Mouse (Mus musculus) neural tube, embryonic 11.5 days (tissue): ENCODE measurements around the gene 5730522E02Rik. TPM values are rescaled to one million over a fixed set of nuclear protein-coding genes. Genes with fewer than 3 reads are reported as not detected.

ENCODE experiments used
- ATAC-seq: fragments of 200-750 bp; cut with Nextera tagmentation; 2 replicates; pipeline ENCODE4 v1.8.0; 2017; ENCODE audit warnings: moderate number of reproducible peaks, mild to moderate bottlenecking, moderate TSS enrichment, moderate library complexity; ENCODE audit not compliant: insufficient read depth, low FRiP score, low TSS enrichment
- DNase-seq: peaks from one replicate; pipeline ENCODE4 v3.0.0-alpha.2; 2015; ENCODE audit warnings: low spot score
- H3K27ac ChIP-seq: fragments of 300-500 bp; sonication (generic); 2 replicates; pipeline ENCODE4 v1.5.1; 2014; ENCODE audit warnings: low read depth, mild to moderate bottlenecking, low read length
- H3K27me3 ChIP-seq: fragments of 300-500 bp; sonication (generic); 2 replicates; pipeline ENCODE4 v1.6.1; 2014; ENCODE audit warnings: mild to moderate bottlenecking, low read length, mixed read lengths; ENCODE audit not compliant: control insufficient read depth, insufficient read depth
- H3K36me3 ChIP-seq: fragments of 300-500 bp; sonication (generic); 2 replicates; pipeline ENCODE4 v1.6.1; 2014; ENCODE audit warnings: mild to moderate bottlenecking, low read length, moderate library complexity, mixed read lengths; ENCODE audit not compliant: control insufficient read depth, insufficient read depth
- H3K4me1 ChIP-seq: fragments of 300-500 bp; sonication (generic); 2 replicates; pipeline ENCODE4 v1.6.1; 2014; ENCODE audit warnings: low read length, mixed read lengths; ENCODE audit not compliant: control insufficient read depth, insufficient read depth
- H3K4me2 ChIP-seq: fragments of 300-500 bp; sonication (generic); 2 replicates; pipeline ENCODE4 v1.6.1; 2014; ENCODE audit warnings: low read depth, mild to moderate bottlenecking, moderate library complexity
- H3K4me3 ChIP-seq: fragments of 300-500 bp; sonication (generic); 2 replicates; pipeline ENCODE4 v1.5.1; 2014; ENCODE audit warnings: low read depth, low read length
- H3K9ac ChIP-seq: fragments of 300-500 bp; sonication (generic); 2 replicates; pipeline ENCODE4 v1.6.1; 2014; ENCODE audit warnings: mild to moderate bottlenecking, low read length
- H3K9me3 ChIP-seq: fragments of 300-500 bp; sonication (generic); 2 replicates; pipeline ENCODE4 v1.6.1; 2016; ENCODE audit warnings: low read length; ENCODE audit not compliant: control insufficient read depth
- WGBS: fragments of 180-500 bp; shearing (Covaris S2); extraction: QIAGEN DNeasy Blood & Tissue Kit; methylation state at CpG from one replicate; pipeline ENCODE4 v1.1.7; 2014; 5-methylcytosine and 5-hydroxymethylcytosine counted together
- polyA plus RNA-seq: library from polyadenylated mRNA; unstranded; fragments of >200 nt; fragmentation: Nextera tagmentation; extraction: Ambion mirVana; gene quantifications from 2 replicates; pipeline ENCODE4 v1.2.1, GENCODE M21; 2014

5730522E02Rik gene
- polyA plus RNA-seq, 1 experiment from 2014 or later = 4.6 TPM

DNA sequence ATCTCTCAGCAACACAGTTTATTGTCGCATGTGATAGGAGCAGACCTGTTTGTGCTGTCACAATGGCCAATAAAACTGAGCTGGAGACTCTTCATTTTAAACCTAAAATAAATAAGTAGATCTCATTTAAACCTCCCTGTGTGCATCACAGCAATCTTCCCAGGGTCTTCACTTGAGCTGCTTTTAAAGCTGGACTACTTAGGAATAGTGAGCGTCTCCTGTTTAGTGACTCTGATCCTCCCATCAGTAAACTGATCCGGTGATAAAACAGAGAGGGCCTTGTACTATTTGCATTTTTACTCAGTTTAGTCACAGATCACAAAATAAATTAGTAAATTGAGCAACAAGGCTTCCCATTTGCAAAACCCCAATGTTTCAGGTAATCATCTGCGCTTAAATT is 206.5 kb downstream of the 5730522E02Rik start:
- H3K9ac ChIP-seq = no peak overlapping the region
- no peaks in the 10 kb centered on the region for H3K36me3 ChIP-seq
- no peak overlapping the region for H3K27ac ChIP-seq
- no peak overlapping the region for H3K4me2 ChIP-seq
- no peaks in the 10 kb centered on the region for H3K9me3 ChIP-seq
- H3K4me3 ChIP-seq = no peak overlapping the region
- H3K4me1 ChIP-seq = no peaks in the 10 kb centered on the region
- no peaks in the 10 kb centered on the region for H3K27me3 ChIP-seq
- 56% methylated on average over 4 of the region's 4 CpGs for WGBS
- DNase-seq (no peak), ATAC-seq (no peak)

DNA sequence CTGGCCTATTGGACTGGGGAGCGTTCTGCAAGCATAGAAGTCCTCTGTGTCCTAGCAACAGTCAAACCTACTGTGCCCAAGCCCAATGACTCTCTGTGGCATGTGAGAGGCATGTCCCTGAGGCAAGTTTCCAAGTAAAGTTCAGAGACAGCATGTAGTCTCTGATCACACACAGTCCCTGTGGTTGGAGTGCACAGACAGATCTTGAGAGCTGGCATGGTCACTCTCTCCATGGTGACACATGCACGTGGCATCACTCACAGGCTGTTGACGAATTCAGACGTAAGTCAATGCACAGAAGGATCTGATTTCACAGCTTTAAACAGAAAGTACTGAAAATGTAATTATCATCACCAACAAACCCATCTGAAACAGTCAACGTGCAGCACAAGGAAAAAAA is 210.8 kb downstream of the 5730522E02Rik start:
- Histone ChIP-seq H3K4me3 (no peak overlapping the region), H3K9me3 (no peaks in the 10 kb centered on the region), H3K27ac (no peak overlapping the region), H3K9ac (no peak overlapping the region), H3K4me2 (no peak overlapping the region), H3K27me3 (no peaks in the 10 kb centered on the region), H3K36me3 (no peaks in the 10 kb centered on the region), H3K4me1 (no peaks in the 10 kb centered on the region)
- ATAC-seq (no peak), DNase-seq (no peak)
- 77% methylated on average over 5 of the region's 5 CpGs for WGBS

DNA sequence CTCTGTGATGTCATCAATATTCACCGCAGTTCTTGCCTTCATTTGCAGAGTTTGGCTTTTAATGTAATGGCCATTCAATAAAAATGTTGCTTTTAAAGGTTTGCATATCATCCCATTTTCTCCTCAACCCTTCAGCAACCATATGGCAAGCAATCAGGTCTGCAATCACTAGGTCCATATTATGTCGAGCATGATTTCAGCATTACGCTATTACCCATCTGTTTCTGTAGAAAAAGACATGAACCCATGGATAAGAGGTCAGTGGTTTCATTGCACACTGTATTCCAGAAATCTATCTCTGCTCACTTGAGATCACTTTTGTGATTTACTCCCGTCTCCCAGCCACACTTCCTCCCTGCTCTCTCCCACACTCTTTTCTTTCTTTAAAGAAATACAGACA is 213.1 kb downstream of the 5730522E02Rik start:
- no peak for ATAC-seq
- Histone ChIP-seq H3K4me3 (no peak overlapping the region), H3K27ac (no peak overlapping the region), H3K4me2 (no peak overlapping the region), H3K9me3 (no peaks in the 10 kb centered on the region), H3K9ac (no peak overlapping the region), H3K4me1 (no peaks in the 10 kb centered on the region), H3K27me3 (no peaks in the 10 kb centered on the region), H3K36me3 (no peaks in the 10 kb centered on the region)
- no peak for DNase-seq
- 66% methylated on average over 4 of the region's 4 CpGs for WGBS

DNA sequence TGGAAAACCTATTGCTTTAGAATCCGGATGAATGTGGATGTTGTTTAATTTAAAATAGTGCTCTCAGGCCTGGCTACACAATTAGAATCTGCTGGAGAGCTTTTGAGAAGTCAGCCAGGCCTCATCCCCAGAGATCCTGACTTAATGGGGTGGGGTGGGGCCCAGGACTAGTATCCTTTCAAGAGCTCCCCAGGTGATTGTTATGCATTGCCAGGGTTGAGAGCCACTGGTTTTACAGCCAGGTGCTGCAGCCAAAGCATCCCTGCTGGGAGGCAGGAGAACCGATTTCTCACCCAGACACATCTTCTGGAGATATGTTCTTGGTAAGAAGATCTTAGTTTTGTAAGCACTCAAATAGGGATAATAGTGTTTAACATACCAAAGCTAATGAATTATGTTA is 216.4 kb downstream of the 5730522E02Rik start:
- no peak for DNase-seq
- 12% methylated on average over 2 of the region's 2 CpGs for WGBS
- Histone ChIP-seq H3K9ac (no peak overlapping the region), H3K27me3 (no peaks in the 10 kb centered on the region), H3K27ac (no peak overlapping the region), H3K4me1 (no peaks in the 10 kb centered on the region), H3K4me2 (no peak overlapping the region), H3K4me3 (no peak overlapping the region), H3K36me3 (no peaks in the 10 kb centered on the region), H3K9me3 (no peaks in the 10 kb centered on the region)
- ATAC-seq = no peak

DNA sequence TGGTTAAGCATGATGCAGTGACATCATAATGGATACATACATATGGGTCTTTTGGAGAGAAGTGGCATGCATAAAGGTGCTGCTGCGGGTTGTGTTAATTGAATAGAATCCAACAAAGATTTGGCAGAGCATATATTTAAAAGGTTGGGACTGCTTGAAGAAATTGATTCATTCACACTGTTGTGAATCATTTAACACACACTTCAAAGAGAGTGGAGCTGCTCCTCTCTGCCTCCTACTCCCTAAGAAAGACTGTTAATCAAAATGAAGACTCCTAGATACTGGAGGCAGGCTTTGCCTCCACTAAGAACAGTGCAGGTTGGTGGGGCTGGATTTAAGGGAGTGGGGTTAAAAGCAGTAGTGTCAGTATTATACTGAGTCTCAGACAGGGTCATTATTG is 218.3 kb downstream of the 5730522E02Rik start:
- 93% methylated on average over 1 of the region's 1 CpGs for WGBS
- Histone ChIP-seq H3K9ac (no peak overlapping the region), H3K4me2 (no peak overlapping the region), H3K9me3 (no peaks in the 10 kb centered on the region), H3K4me3 (no peak overlapping the region), H3K27me3 (no peaks in the 10 kb centered on the region), H3K27ac (no peak overlapping the region), H3K36me3 (no peaks in the 10 kb centered on the region), H3K4me1 (no peaks in the 10 kb centered on the region)
- DNase-seq = no peak
- no peak for ATAC-seq

DNA sequence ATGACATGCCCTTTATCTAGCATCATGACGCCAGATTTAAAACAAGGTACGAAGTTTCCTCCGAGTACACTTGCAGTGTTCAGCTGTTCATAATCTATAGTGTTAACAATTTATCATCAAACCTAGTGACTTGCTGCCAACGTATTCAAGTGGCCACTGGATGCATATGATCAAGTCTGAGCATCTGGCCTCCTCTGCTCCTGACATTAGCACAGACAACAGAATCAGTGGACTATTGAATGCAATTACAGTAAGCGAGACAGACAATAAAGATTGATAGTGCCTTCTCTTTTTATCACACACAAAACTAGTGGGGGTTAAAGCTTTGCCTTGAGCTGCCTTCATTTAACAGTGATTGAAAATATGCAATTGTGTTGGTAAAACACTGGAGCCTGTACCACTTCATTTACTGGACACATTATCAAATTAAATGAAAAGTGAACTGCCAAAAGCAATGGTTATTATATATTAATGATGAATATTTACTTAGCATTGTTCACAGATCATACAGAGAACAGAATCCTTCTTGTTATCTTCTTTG is 231.8 kb downstream of the 5730522E02Rik start:
- WGBS = 73% methylated on average over 5 of the region's 5 CpGs
- no peak overlapping the region for H3K27ac ChIP-seq
- H3K4me2 ChIP-seq = no peak overlapping the region
- ATAC-seq = no peak
- H3K4me1 ChIP-seq = no peaks in the 10 kb centered on the region
- no peaks in the 10 kb centered on the region for H3K36me3 ChIP-seq
- H3K4me3 ChIP-seq = no peak overlapping the region
- no peak overlapping the region for H3K9ac ChIP-seq
- no peaks in the 10 kb centered on the region for H3K27me3 ChIP-seq
- no peak for DNase-seq
- no peaks in the 10 kb centered on the region for H3K9me3 ChIP-seq

DNA sequence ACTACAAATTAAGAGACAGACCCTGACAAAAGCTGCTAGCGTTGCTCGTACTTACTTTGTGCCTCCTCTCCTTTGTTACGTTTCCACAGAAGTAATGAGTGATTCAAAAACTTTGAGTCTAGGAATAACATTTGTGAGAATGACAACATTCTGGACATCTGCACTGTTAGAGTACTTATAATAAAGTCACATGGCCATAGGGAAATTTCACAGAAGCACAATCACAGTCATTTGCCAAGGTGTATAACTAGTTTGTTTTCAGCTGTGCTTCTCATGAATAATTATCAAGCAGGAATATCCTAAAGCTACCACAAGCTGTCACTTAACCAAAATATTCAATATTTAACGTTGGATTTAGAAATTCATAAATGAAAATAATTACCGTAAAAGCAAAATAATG is 269.1 kb downstream of the 5730522E02Rik start:
- H3K4me3 ChIP-seq = no peak overlapping the region
- H3K27ac ChIP-seq = no peak overlapping the region
- no peak overlapping the region for H3K4me2 ChIP-seq
- no peak for DNase-seq
- no peaks in the 10 kb centered on the region for H3K9me3 ChIP-seq
- no peak for ATAC-seq
- H3K4me1 ChIP-seq = no peaks in the 10 kb centered on the region
- H3K27me3 ChIP-seq = no peaks in the 10 kb centered on the region
- H3K9ac ChIP-seq = no peak overlapping the region
- 82% methylated on average over 5 of the region's 5 CpGs for WGBS
- H3K36me3 ChIP-seq = no peaks in the 10 kb centered on the region

DNA sequence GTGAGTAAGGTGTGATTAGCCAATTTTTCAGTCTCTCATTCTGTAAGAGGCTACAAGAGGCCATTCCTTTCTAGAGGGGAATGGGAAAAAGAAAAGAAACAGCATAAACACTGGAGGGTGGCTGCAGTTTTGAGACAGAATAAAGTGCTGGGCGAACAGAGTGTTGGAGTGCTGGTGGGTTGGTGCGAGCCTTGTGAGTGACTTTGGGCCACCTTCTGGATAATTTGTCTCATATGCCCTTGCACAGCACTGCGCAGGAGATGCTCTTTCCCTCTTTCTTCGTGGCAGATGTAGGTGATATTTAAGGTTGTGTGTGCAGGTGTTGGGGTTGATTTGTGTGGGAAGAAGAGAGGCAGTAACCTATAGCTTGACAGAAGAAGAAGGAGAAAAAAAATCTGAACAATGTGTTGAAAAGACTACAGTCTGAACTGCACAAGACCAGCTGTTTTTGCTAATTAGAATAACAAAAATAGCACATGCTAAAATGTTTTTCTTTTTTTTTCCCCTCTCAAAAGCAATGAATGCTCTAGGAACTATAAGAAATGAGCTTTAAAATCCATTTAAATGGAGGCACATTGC is 269.8 kb downstream of the 5730522E02Rik start:
- Histone ChIP-seq H3K4me1 (no peaks in the 10 kb centered on the region), H3K9me3 (no peaks in the 10 kb centered on the region), H3K4me3 (no peak overlapping the region), H3K4me2 (no peak overlapping the region), H3K36me3 (no peaks in the 10 kb centered on the region), H3K27ac (no peak overlapping the region), H3K27me3 (no peaks in the 10 kb centered on the region), H3K9ac (no peak overlapping the region)
- 84% methylated on average over 4 of the region's 4 CpGs for WGBS
- no peak for ATAC-seq
- DNase-seq = no peak

DNA sequence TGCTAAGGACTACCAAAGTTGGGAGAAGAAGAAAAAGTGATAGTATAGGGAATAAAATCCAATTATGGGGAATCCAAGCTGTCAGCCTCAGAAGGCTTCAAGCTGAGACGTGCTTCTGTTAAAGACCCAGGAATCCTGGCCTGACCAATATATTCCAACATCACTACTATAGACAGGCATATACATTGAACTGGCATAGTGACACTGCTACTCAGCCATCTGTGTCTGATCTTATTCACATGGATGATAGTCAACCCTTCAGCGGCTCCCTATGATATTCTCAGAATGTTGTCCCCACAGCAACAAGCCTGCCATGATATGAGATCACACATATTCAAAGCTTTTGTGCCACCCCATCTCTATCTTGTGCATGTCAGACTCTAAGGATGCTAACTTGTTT is 284.3 kb downstream of the 5730522E02Rik start:
- WGBS = 88% methylated on average over 2 of the region's 2 CpGs
- ATAC-seq = no peak

More for the DNA sequence above, 284.3 kb downstream of the 5730522E02Rik start:
- no peak overlapping the region for H3K4me3 ChIP-seq
- H3K27ac ChIP-seq = no peak overlapping the region
- no peaks in the 10 kb centered on the region for H3K36me3 ChIP-seq
- no peak for DNase-seq
- H3K27me3 ChIP-seq = no peaks in the 10 kb centered on the region
- H3K4me2 ChIP-seq = no peak overlapping the region
- H3K9me3 ChIP-seq = no peaks in the 10 kb centered on the region
- no peaks in the 10 kb centered on the region for H3K4me1 ChIP-seq
- no peak overlapping the region for H3K9ac ChIP-seq
